Comparison of ENCODE assay signal across 9 mouse cellular contexts in genomic region chr4:53592386-53592785, GRCm38 (mm10). TPM values are rescaled to one million over a fixed set of nuclear protein-coding genes. Genes with fewer than 3 reads are reported as not detected.
DNase-seq lines count a peak whose midpoint lies in the region; ATAC-seq and TF ChIP-seq lines count a peak whose summit lies in the region.
"Had no signal": no experiment of that assay in that cellular context is flagged by ENCODE, and none has a peak within 500 bp of the region (broad histone marks: within the 10 kb centered on the region; RNA-seq: fewer than 3 reads in every experiment).

No protein-coding gene starts in this region.

- TF ChIP-seq EP300 in stomach, postnatal 0 days (optimal IDR thresholded peaks at IDR 0.05) = no peak

- intact Hi-C loops in left cerebral cortex, adult 2 months (cut with DNase I) = loop anchor here (5.0 to 10.0 kb wide), 4 partner anchors 150 to 560 kb away; partner anchors contain the start of gene Slc44a1
- intact Hi-C loops in left cerebral cortex, postnatal 36 days (cut with DNase I) = loop anchor here (5.0 to 10.0 kb wide), 3 partner anchors 210 to 558 kb away; no protein-coding TSS in a partner anchor

- no peaks in the 10 kb centered on the region for H3K9me3 ChIP-seq in heart, embryonic 15.5 days (replicated peaks)
- H3K9me3 ChIP-seq in stomach, postnatal 0 days (ENCODE audit: control insufficient read depth, low read length) = no peaks in the 10 kb centered on the region
- H3K9me3 ChIP-seq: neural tube, embryonic 15.5 days; stomach, embryonic 15.5 days had no signal

- H3K4me2 ChIP-seq in heart, embryonic 15.5 days = no peak overlapping the region
- H3K4me2 ChIP-seq in stomach, postnatal 0 days (replicated peaks; ENCODE audit: low read depth) = no peak overlapping the region
- H3K4me2 ChIP-seq: neural tube, embryonic 15.5 days; stomach, embryonic 15.5 days had no signal

- 55% methylated on average over 9 of the region's 9 CpGs for WGBS in heart, embryonic 15.5 days
- WGBS in stomach, postnatal 0 days = 55% methylated on average over 9 of the region's 9 CpGs

- ATAC-seq in heart, embryonic 15.5 days (replicated peaks; ENCODE audit: insufficient number of reproducible peaks, insufficient read depth, low FRiP score, low read depth) = peak; percentile 82
- no peak; the same call in 1 of the 2 replicates for ATAC-seq in stomach, postnatal 0 days (ENCODE audit: low FRiP score, low TSS enrichment)

- no peak overlapping the region for H3K4me3 ChIP-seq in left cerebral cortex, adult 2 months
- no peak overlapping the region for H3K4me3 ChIP-seq in heart, embryonic 15.5 days
- no peak overlapping the region for H3K4me3 ChIP-seq in stomach, postnatal 0 days (ENCODE audit: low read depth, low read length)
- H3K4me3 ChIP-seq: neural tube, embryonic 15.5 days; stomach, embryonic 15.5 days had no signal

- no peak for DNase-seq in left cerebral cortex, adult 2 months (ENCODE audit: extremely low spot score in 1 of 2, low spot score in 2 of 2)
- no peak for DNase-seq in left cerebral cortex, postnatal 36 days (ENCODE audit: low spot score in 2 of 2)
- DNase-seq in kidney, postnatal 25 days = peak; percentile 64 to 85
- no peak for DNase-seq in stomach, postnatal 0 days (ENCODE audit: low spot score)
- DNase-seq in ovary, postnatal 10 days (ENCODE audit: low spot score) = no peak
- no peak for DNase-seq in MN1 (ENCODE audit: low spot score)

- H3K27ac ChIP-seq in left cerebral cortex, adult 2 months = peak overlapping the region; percentile 36
- H3K27ac ChIP-seq in heart, embryonic 15.5 days = peak overlapping the region; percentile 71
- peak overlapping the region; percentile 24; the same call in 1 of the 2 replicates for H3K27ac ChIP-seq in stomach, postnatal 0 days (replicated peaks)
- H3K27ac ChIP-seq: neural tube, embryonic 15.5 days had no signal

- no peak overlapping the region for H3K9ac ChIP-seq in heart, embryonic 15.5 days
- H3K9ac ChIP-seq in stomach, postnatal 0 days (ENCODE audit: low read length) = no peak overlapping the region
- H3K9ac ChIP-seq: neural tube, embryonic 15.5 days; stomach, embryonic 15.5 days had no signal

- H3K27me3 ChIP-seq in heart, embryonic 15.5 days = no peaks in the 10 kb centered on the region
- H3K27me3 ChIP-seq in stomach, postnatal 0 days (ENCODE audit: control insufficient read depth, insufficient read depth, low read length) = no peaks in the 10 kb centered on the region
- H3K27me3 ChIP-seq: neural tube, embryonic 15.5 days; stomach, embryonic 15.5 days had no signal

- H3K4me1 ChIP-seq in heart, embryonic 15.5 days (replicated peaks) = peaks cover 11% of the 10 kb centered on the region; the same call in 1 of the 2 replicates
- no peaks in the 10 kb centered on the region for H3K4me1 ChIP-seq in stomach, postnatal 0 days (replicated peaks; ENCODE audit: control insufficient read depth, insufficient read depth)
- H3K4me1 ChIP-seq: neural tube, embryonic 15.5 days; stomach, embryonic 15.5 days had no signal

- no peaks in the 10 kb centered on the region for H3K36me3 ChIP-seq in heart, embryonic 15.5 days
- H3K36me3 ChIP-seq in stomach, postnatal 0 days (ENCODE audit: control insufficient read depth, insufficient read depth, low read length) = no peaks in the 10 kb centered on the region
- H3K36me3 ChIP-seq: neural tube, embryonic 15.5 days; stomach, embryonic 15.5 days had no signal

- TF ChIP-seq CTCF in left cerebral cortex, adult 2 months (IDR thresholded peaks at IDR 0.05) = no peak
- no peak for TF ChIP-seq CTCF in stomach, postnatal 0 days (IDR thresholded peaks at IDR 0.05; ENCODE audit: low read depth)

RNA-seq across cellular contexts. Expression of gene Fsd1l, which starts 38.9 kb away (rescaled TPM):
- total RNA-seq in left cerebral cortex, adult 2 months (2021) = 10 to 100 TPM; 35.0 to 38.4 TPM
- total RNA-seq in left cerebral cortex, postnatal 36 days (2021) = 10 to 100 TPM; 32.2 to 36.4 TPM
- polyA plus RNA-seq in heart, embryonic 15.5 days (2015; fragmentation: Nextera tagmentation; extraction: Ambion mirVana) = 7.9 and 10.1 TPM in 2 replicates
- polyA plus RNA-seq in stomach, postnatal 0 days (2015; fragmentation: Nextera tagmentation; extraction: Ambion mirVana) = 3.4 and 3.5 TPM in 2 replicates

Comparison
In these comparisons a context has a peak if more than half of its experiments do, and no peak if none do; other contexts are left out.
1. DNase-seq: peak in kidney, postnatal 25 days (2 of 2); none in left cerebral cortex, adult 2 months (0 of 2), left cerebral cortex, postnatal 36 days (0 of 2), stomach, postnatal 0 days (single experiment), ovary, postnatal 10 days (single experiment) and MN1 (single experiment).
2. Peak in every context shown above with its lines, with median percentiles within 50 percentile points of each other: H3K27ac ChIP-seq.